Mouse (Mus musculus) forebrain, embryonic 13.5 days (tissue): ENCODE data around the gene Gab1. TPM values are rescaled to one million over a fixed set of nuclear protein-coding genes. Genes with fewer than 3 reads are reported as not detected.

ENCODE experiments used
- ATAC-seq: fragments of 200-750 bp; cut with Nextera tagmentation; 2 replicates; pipeline ENCODE4 v1.8.0; 2017
- H3K27ac ChIP-seq: fragments of 300-500 bp; sonication (generic); 2 replicates; pipeline ENCODE4 v1.5.1; 2015; ENCODE audit warnings: inconsistent platforms, mild to moderate bottlenecking, moderate library complexity
- H3K27me3 ChIP-seq: fragments of 300-500 bp; sonication (generic); 2 replicates; pipeline ENCODE4 v1.6.1; 2015; ENCODE audit warnings: mild to moderate bottlenecking, inconsistent platforms
- H3K36me3 ChIP-seq: fragments of 300-500 bp; sonication (generic); 2 replicates; pipeline ENCODE4 v1.6.1; 2015; ENCODE audit warnings: mild to moderate bottlenecking, inconsistent platforms; ENCODE audit not compliant: poor library complexity, severe bottlenecking
- H3K4me1 ChIP-seq: fragments of 300-500 bp; sonication (generic); 2 replicates; pipeline ENCODE4 v1.6.1; 2015; ENCODE audit warnings: inconsistent platforms
- H3K4me2 ChIP-seq: fragments of 300-500 bp; sonication (generic); 2 replicates; pipeline ENCODE4 v1.6.1; 2015; ENCODE audit warnings: inconsistent platforms, mild to moderate bottlenecking, moderate library complexity
- H3K4me3 ChIP-seq: fragments of 300-500 bp; sonication (generic); 2 replicates; pipeline ENCODE4 v1.5.1; 2015; ENCODE audit warnings: mild to moderate bottlenecking, inconsistent platforms
- H3K9ac ChIP-seq: fragments of 300-500 bp; sonication (generic); 2 replicates; pipeline ENCODE4 v1.6.1; 2015; ENCODE audit warnings: mild to moderate bottlenecking, inconsistent platforms
- H3K9me3 ChIP-seq: fragments of 300-500 bp; sonication (generic); replicated peaks from 2 replicates; pipeline ENCODE4 v1.6.1; 2016; ENCODE audit warnings: inconsistent platforms
- WGBS: fragments of 180-500 bp; shearing (Covaris S2); methylation state at CpG from one replicate; pipeline ENCODE4 v1.1.7; 2015; 5-methylcytosine and 5-hydroxymethylcytosine counted together
- polyA plus RNA-seq: library from polyadenylated mRNA; unstranded; fragments of >200 nt; fragmentation: Nextera tagmentation; extraction: Ambion mirVana; gene quantifications from 2 replicates; pipeline ENCODE4 v1.2.1, GENCODE M21; 2015

Gene Gab1
- polyA plus RNA-seq, 1 experiment from 2014 or later, result 10.8 TPM

DNA sequence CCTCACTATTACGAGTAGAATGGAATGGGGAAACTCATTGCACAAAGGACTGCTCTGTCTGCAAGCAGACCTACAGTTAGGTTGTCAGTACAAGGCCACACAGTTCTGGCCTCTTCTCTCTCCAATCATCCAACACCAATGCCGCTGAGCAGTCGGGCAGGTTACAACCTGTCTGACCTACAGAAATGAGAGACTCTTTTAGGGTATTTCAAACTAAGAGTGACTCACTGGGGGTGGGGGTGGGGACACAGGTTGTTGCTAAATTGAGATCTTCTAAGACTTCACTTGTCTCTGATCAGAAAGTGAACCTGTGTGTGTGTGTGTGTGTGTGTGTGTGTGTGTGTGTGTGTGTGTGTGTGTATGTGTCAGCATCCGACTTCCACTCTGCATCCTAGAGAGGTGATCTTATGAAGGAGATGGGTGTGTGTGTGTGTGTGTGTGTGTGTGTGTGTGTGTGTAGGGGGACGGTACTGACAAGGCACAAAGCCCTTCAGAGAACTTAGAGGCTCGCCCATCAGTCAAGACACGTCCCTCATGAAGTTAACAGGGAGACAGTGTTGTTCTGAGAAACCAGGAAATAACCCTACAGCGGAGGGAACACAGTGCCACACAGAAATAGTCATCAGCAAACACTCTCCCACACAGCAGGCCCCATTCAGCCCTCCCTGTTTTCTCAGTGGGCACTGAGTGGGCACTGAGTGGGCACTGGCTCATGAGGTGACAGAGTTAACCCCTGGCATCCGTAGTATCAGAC is 27.7 kb downstream of the Gab1 start:
- H3K9me3 ChIP-seq, result no peaks in the 10 kb centered on the region
- H3K27me3 ChIP-seq, result no peaks in the 10 kb centered on the region
- H3K9ac ChIP-seq, result no peak overlapping the region
- 79% methylated on average over 8 of the region's 9 CpGs for WGBS
- ATAC-seq, result no peak
- no peak overlapping the region for H3K27ac ChIP-seq
- no peak overlapping the region for H3K4me3 ChIP-seq
- H3K4me1 ChIP-seq, result peaks cover 51% of the 10 kb centered on the region
- no peaks in the 10 kb centered on the region for H3K36me3 ChIP-seq
- H3K4me2 ChIP-seq, result no peak overlapping the region

DNA sequence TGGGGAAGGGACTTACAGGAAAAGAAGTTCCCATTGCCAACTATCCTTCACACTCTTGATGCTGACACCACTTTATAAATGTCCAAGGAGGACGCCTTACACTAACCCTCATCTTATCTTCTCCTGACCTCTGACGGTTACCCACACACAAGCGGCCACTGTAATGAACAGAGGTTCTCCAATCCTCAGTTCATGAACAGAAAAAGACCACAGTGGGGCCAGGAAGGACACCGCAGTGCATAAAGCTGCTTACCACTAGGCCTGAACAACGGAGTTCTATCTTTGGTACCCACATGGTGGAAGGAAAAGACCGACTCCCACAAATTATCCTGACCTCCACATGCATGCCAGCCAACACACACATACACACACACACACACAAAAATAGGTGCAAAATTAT is 28.7 kb downstream of the Gab1 start:
- Histone ChIP-seq H3K27ac (no peak overlapping the region), H3K27me3 (no peaks in the 10 kb centered on the region), H3K4me1 (peaks cover 46% of the 10 kb centered on the region), H3K36me3 (no peaks in the 10 kb centered on the region), H3K4me2 (no peak overlapping the region), H3K9ac (no peak overlapping the region), H3K9me3 (no peaks in the 10 kb centered on the region), H3K4me3 (no peak overlapping the region)
- WGBS, result 90% methylated on average over 6 of the region's 6 CpGs
- no peak for ATAC-seq

GRCm38 (mm10) chr8:80850013-80850412 is 30.3 kb downstream of the Gab1 start:
- Histone ChIP-seq H3K27me3 (no peaks in the 10 kb centered on the region), H3K36me3 (no peaks in the 10 kb centered on the region), H3K27ac (no peak overlapping the region), H3K4me3 (no peak overlapping the region), H3K4me2 (no peak overlapping the region), H3K9me3 (no peaks in the 10 kb centered on the region), H3K4me1 (peaks cover 36% of the 10 kb centered on the region), H3K9ac (no peak overlapping the region)
- no peak for ATAC-seq
- 95% methylated on average over 4 of the region's 4 CpGs for WGBS

DNA sequence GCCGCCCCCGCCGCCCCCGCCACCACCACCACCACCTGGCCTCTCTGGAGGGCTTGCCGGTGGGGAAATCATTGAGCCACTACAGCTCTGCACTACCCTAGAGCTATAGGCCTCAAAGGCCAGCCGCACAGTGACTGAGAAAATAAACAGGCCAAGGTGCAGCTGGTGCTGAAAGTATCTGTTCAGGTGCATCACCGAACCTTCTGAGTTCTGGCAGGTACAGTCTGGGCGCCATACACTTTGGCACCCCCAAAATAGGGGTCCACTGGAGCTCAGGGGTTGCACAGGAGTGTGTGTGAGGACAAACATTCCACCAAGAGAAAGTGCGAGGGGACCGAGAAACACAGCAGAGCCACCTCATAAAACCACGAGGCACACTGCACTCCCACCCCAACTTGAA is 31.7 kb downstream of the Gab1 start:
- Histone ChIP-seq H3K4me2 (no peak overlapping the region), H3K4me1 (peaks cover 28% of the 10 kb centered on the region), H3K9me3 (no peaks in the 10 kb centered on the region), H3K36me3 (no peaks in the 10 kb centered on the region), H3K27ac (no peak overlapping the region), H3K9ac (no peak overlapping the region), H3K4me3 (no peak overlapping the region), H3K27me3 (no peaks in the 10 kb centered on the region)
- ATAC-seq, result no peak
- 81% methylated on average over 11 of the region's 11 CpGs for WGBS

- 73% methylated on average over 9 of the region's 9 CpGs for WGBS
- no peak for ATAC-seq
- Histone ChIP-seq H3K27me3 (no peaks in the 10 kb centered on the region), H3K27ac (no peak overlapping the region), H3K4me1 (peaks cover 21% of the 10 kb centered on the region), H3K4me3 (no peak overlapping the region), H3K4me2 (no peak overlapping the region), H3K9ac (no peak overlapping the region), H3K9me3 (no peaks in the 10 kb centered on the region), H3K36me3 (no peaks in the 10 kb centered on the region)
Observed at GRCm38 (mm10) chr8:80847912-80848311, 32.4 kb downstream of the Gab1 start.

DNA sequence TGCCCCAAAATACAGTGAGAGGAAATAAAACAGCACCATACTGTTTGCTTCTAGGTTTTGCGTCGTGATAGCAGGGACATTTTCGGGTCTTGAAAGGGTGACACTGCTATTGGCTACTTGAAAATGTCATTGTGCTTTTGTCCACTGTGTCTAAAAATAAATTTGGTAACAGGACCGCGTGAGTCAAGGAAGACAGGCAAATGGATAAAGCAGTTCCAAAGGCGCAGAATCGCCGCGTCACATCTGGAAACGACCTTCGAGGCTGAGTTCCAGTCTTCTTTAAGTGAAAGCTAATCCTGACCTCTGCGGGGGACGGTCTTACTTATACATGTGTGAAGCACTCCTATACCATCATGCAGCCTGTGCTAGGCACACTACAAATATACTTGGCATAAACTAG is 35.0 kb downstream of the Gab1 start:
- Histone ChIP-seq H3K4me1 (peaks cover 19% of the 10 kb centered on the region), H3K27me3 (no peaks in the 10 kb centered on the region), H3K4me2 (no peak overlapping the region), H3K36me3 (no peaks in the 10 kb centered on the region), H3K9me3 (no peaks in the 10 kb centered on the region), H3K9ac (no peak overlapping the region), H3K27ac (no peak overlapping the region), H3K4me3 (no peak overlapping the region)
- 91% methylated on average over 13 of the region's 13 CpGs for WGBS
- no peak for ATAC-seq

GRCm38 (mm10) chr8:80843744-80844434 is 36.4 kb downstream of the Gab1 start:
- ATAC-seq, result no peak

DNA sequence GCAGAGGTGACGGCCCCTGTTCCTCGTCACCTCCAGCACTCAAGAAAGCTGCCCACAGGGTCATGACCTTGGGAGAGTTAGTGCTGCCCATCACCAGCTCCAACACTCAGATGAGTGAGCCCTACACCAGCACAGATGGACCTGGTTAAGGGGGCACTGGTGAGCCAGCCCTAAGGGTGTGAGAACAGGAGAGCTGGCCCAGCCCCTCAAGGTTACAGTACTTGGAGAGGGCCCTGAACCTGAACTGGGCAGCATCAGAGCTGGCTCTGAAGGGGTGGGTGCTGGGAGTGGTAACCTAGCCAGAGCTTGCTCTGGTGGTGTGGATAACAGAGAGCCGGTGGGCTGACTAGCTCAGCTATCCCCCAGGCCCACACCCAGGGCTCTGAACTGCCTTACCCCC is 37.8 kb downstream of the Gab1 start:
- Histone ChIP-seq H3K36me3 (no peaks in the 10 kb centered on the region), H3K4me1 (0 out of 2 replicates have a peak, but pooled peaks cover 4% of the 10 kb centered on the region), H3K27me3 (no peaks in the 10 kb centered on the region), H3K27ac (no peak overlapping the region), H3K9ac (no peak overlapping the region), H3K4me3 (no peak overlapping the region), H3K4me2 (no peak overlapping the region), H3K9me3 (no peaks in the 10 kb centered on the region)
- 89% methylated on average over 3 of the region's 3 CpGs for WGBS
- ATAC-seq, result no peak

More at GRCm38 (mm10) chr8:80843744-80844434, 36.4 kb downstream of the Gab1 start:
- Histone ChIP-seq H3K9me3 (no peaks in the 10 kb centered on the region), H3K9ac (no peak overlapping the region), H3K4me2 (no peak overlapping the region), H3K27me3 (no peaks in the 10 kb centered on the region), H3K36me3 (no peaks in the 10 kb centered on the region), H3K27ac (no peak overlapping the region), H3K4me1 (peaks cover 18% of the 10 kb centered on the region), H3K4me3 (no peak overlapping the region)
- 92% methylated on average over 9 of the region's 9 CpGs for WGBS

DNA sequence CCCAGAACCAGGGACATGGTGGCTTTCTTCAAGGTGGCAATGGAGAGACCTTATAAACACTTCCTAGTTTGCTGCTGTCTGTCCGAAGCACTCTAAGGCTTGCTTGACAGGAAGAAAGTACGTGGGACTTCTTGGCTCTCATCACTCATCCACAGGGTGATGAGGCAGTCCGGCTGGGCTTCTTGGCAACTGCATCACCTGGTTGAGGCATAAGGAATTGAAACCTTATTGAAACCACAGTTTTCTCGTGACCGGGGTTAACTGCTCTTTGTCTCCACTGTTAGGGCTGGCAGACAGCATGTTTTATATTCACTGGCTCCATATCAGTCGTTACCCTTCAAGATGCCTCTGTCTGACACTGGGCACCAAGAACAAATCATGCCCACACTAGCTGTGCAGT is 40.2 kb downstream of the Gab1 start:
- 75% methylated on average over 6 of the region's 6 CpGs for WGBS
- H3K9me3 ChIP-seq, result no peaks in the 10 kb centered on the region
- H3K27me3 ChIP-seq, result no peaks in the 10 kb centered on the region
- H3K27ac ChIP-seq, result no peak overlapping the region
- no peak overlapping the region for H3K9ac ChIP-seq
- no peak overlapping the region for H3K4me3 ChIP-seq
- no peaks in the 10 kb centered on the region for H3K36me3 ChIP-seq
- H3K4me2 ChIP-seq, result no peak overlapping the region
- 0 out of 2 replicates have a peak, but pooled peaks cover 8% of the 10 kb centered on the region for H3K4me1 ChIP-seq
- ATAC-seq, result no peak

- Histone ChIP-seq H3K4me3 (no peak overlapping the region), H3K27ac (no peak overlapping the region), H3K36me3 (no peaks in the 10 kb centered on the region), H3K27me3 (no peaks in the 10 kb centered on the region), H3K9me3 (no peaks in the 10 kb centered on the region), H3K4me2 (no peak overlapping the region), H3K9ac (no peak overlapping the region), H3K4me1 (0 out of 2 replicates have a peak, but pooled peaks cover 10% of the 10 kb centered on the region)
- no peak for ATAC-seq
- 54% methylated on average over 6 of the region's 6 CpGs for WGBS
Observed at GRCm38 (mm10) chr8:80838199-80838598, 42.1 kb downstream of the Gab1 start.

GRCm38 (mm10) chr8:80835401-80835800 is 44.9 kb downstream of the Gab1 start:
- Histone ChIP-seq H3K4me3 (no peak overlapping the region), H3K36me3 (no peaks in the 10 kb centered on the region), H3K4me2 (no peak overlapping the region), H3K27me3 (no peaks in the 10 kb centered on the region), H3K9me3 (no peaks in the 10 kb centered on the region), H3K4me1 (peaks cover 20% of the 10 kb centered on the region), H3K27ac (no peak overlapping the region), H3K9ac (no peak overlapping the region)
- no peak for ATAC-seq
- WGBS, result 79% methylated on average over 6 of the region's 6 CpGs

DNA sequence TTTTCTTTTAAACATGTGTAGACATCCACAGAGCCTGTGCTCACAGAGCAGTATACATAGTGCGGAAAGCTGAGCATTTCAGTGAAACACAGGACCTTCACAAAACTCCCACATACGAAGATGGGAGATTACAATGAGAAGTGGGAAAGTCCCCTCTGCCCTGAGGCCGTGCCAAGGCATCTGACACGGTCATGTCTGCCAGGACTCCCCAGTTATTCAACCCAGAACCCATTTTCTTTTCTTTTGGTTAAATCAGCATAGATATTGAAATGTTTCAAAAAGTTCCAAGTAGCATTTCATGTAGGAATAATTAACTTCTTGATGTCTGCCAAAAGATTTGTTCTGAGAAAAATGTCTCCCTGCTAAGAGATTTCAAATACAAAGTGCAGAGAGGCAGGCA is 45.9 kb downstream of the Gab1 start:
- no peak for ATAC-seq
- no peak overlapping the region for H3K4me2 ChIP-seq
- H3K4me3 ChIP-seq, result no peak overlapping the region
- WGBS, result 65% methylated on average over 4 of the region's 4 CpGs
- H3K9me3 ChIP-seq, result no peaks in the 10 kb centered on the region
- H3K4me1 ChIP-seq, result peaks cover 23% of the 10 kb centered on the region
- no peak overlapping the region for H3K9ac ChIP-seq
- no peaks in the 10 kb centered on the region for H3K36me3 ChIP-seq
- H3K27me3 ChIP-seq, result no peaks in the 10 kb centered on the region
- no peak overlapping the region for H3K27ac ChIP-seq
